Mouse (Mus musculus): ENCODE results near the gene Mrm3. TPM values are rescaled to one million over a fixed set of nuclear protein-coding genes. Genes with fewer than 3 reads are reported as not detected.

The Mrm3 gene
- total RNA-seq, 4 experiments from 2014 or later, result 12.5 to 19.1 (median 18.6) TPM

GRCm38 (mm10) chr11:76288645-76289044 lies 45.1 kb downstream of the Mrm3 start:
- peak in 1 of 2 experiments; percentile 31 for DNase-seq (ENCODE audit: low spot score in 2 of 2)

- peak in 1 of 2 experiments; percentile 23 for DNase-seq (ENCODE audit: low spot score in 2 of 2)
Observed at GRCm38 (mm10) chr11:76290367-76290766, 46.9 kb downstream of the Mrm3 start.

GRCm38 (mm10) chr11:76291960-76292359 lies 48.4 kb downstream of the Mrm3 start:
- DNase-seq (ENCODE audit: low spot score in 2 of 2), result no peak

- no peak for DNase-seq (ENCODE audit: low spot score in 2 of 2)
Observed at GRCm38 (mm10) chr11:76292398-76292797, 48.9 kb downstream of the Mrm3 start.

- no peak for DNase-seq (ENCODE audit: low spot score in 2 of 2)
Observed at GRCm38 (mm10) chr11:76292831-76293230, 49.3 kb downstream of the Mrm3 start.

GRCm38 (mm10) chr11:76294078-76294477 lies 50.6 kb downstream of the Mrm3 start:
- DNase-seq (ENCODE audit: low spot score in 2 of 2), result no peak

- DNase-seq (ENCODE audit: low spot score in 2 of 2), result no peak
Observed at GRCm38 (mm10) chr11:76294836-76295235, 51.3 kb downstream of the Mrm3 start.

- no peak for DNase-seq (ENCODE audit: low spot score in 2 of 2)
Observed at GRCm38 (mm10) chr11:76297252-76297651, 53.7 kb downstream of the Mrm3 start.

GRCm38 (mm10) chr11:76298457-76299000 lies 55.0 kb downstream of the Mrm3 start:
- no peak for DNase-seq (ENCODE audit: low spot score in 2 of 2)

Other genes with a start within 250 kb of the Mrm3 start
- 1 to 10 TPM; 1.8 to 5.9 (median 3.2) TPM for gene 1700016K19Rik, start 243.8 kb upstream of the Mrm3 start, total RNA-seq (2022)
- 1 to 10 TPM; 7.5 to 9.7 (median 8.9) TPM for gene Rflnb, start 215.9 kb upstream of the Mrm3 start, total RNA-seq (2022)
- 10 to 100 TPM; 77.7 to 96.2 (median 86.1) TPM for gene Vps53, start 64.1 kb upstream of the Mrm3 start, total RNA-seq (2022)
- gene Fam57a, start 64.0 kb upstream of the Mrm3 start, total RNA-seq (2022), result 10 to 100 TPM; 16.1 to 18.7 (median 17.7) TPM
- 1 to 10 TPM in 2 of 4 experiments, under 1 TPM in 2; 0.70 to 1.3 (median 1.1) TPM for gene Dbil5, start 26.1 kb upstream of the Mrm3 start, total RNA-seq (2022)
- gene Gemin4, start 26.1 kb upstream of the Mrm3 start, total RNA-seq (2022), result 10 to 100 TPM in 1 of 4 experiments, 1 to 10 TPM in 3; 6.9 to 10.6 (median 9.2) TPM
- 10 to 100 TPM; 57.4 to 69.0 (median 60.8) TPM for gene Glod4, start within 50 bp of the Mrm3 start, total RNA-seq (2022)
- gene Nxn, start 155.4 kb downstream of the Mrm3 start, total RNA-seq (2022), result 10 to 100 TPM in 3 of 4 experiments, 1 to 10 TPM in 1; 9.5 to 12.5 (median 10.9) TPM
- 10 to 100 TPM; 28.9 to 39.8 (median 30.8) TPM for gene Timm22, start 163.2 kb downstream of the Mrm3 start, total RNA-seq (2022)